Mouse (Mus musculus): Measurements from ENCODE around the gene Art3. TPM values are rescaled to one million over a fixed set of nuclear protein-coding genes. Genes with fewer than 3 reads are reported as not detected.

The Art3 gene
- polyA plus RNA-seq, 1 experiment from 2014 or later: 2.5 TPM

- peaks cover 11% of the 10 kb centered on the region; the same call in 1 of the 2 replicates for H3K4me1 ChIP-seq (replicated peaks; ENCODE audit: control insufficient read depth, insufficient read depth, low read length)
- no peak for ATAC-seq (replicated peaks; ENCODE audit: low FRiP score, low TSS enrichment, low read depth)
- H3K36me3 ChIP-seq (ENCODE audit: control insufficient read depth, insufficient read depth, low read length): peaks cover 14% of the 10 kb centered on the region
- H3K4me2 ChIP-seq (ENCODE audit: low read length): peak overlapping the region; percentile 76
- peak overlapping the region; percentile 65 for H3K4me3 ChIP-seq (ENCODE audit: low read depth, low read length)
- 0 out of 2 replicates have a peak overlapping the region, but pooled peaks have one; percentile 73 for H3K27ac ChIP-seq (ENCODE audit: low read depth)
- DNase-seq (ENCODE audit: low spot score): peak; percentile 53
- no peaks in the 10 kb centered on the region for H3K9me3 ChIP-seq (ENCODE audit: control insufficient read depth, low read length)
- H3K27me3 ChIP-seq (replicated peaks; ENCODE audit: control insufficient read depth, insufficient read depth, low read length): no peaks in the 10 kb centered on the region
- WGBS: 2% methylated on average over 12 of the region's 12 CpGs
- H3K9ac ChIP-seq (ENCODE audit: low read length): peak overlapping the region; percentile 83
Observed at GRCm38 (mm10) chr5:92434070-92434469, 102.4 kb downstream of the Art3 start.

- no peaks in the 10 kb centered on the region for H3K9me3 ChIP-seq (ENCODE audit: control insufficient read depth, low read length)
- H3K4me3 ChIP-seq (ENCODE audit: low read depth, low read length): peak overlapping the region; percentile 65
- H3K9ac ChIP-seq (ENCODE audit: low read length): peak overlapping the region; percentile 83
- H3K4me2 ChIP-seq (ENCODE audit: low read length): peak overlapping the region; percentile 76
- peaks cover 9% of the 10 kb centered on the region for H3K36me3 ChIP-seq (ENCODE audit: control insufficient read depth, insufficient read depth, low read length)
- DNase-seq (ENCODE audit: low spot score) (no peak), ATAC-seq (replicated peaks; ENCODE audit: low FRiP score, low TSS enrichment, low read depth) (peak; percentile 83)
- WGBS: 0% methylated on average over 24 of the region's 39 CpGs
- peaks cover 11% of the 10 kb centered on the region; the same call in 1 of the 2 replicates for H3K4me1 ChIP-seq (replicated peaks; ENCODE audit: control insufficient read depth, insufficient read depth, low read length)
- H3K27ac ChIP-seq (ENCODE audit: low read depth): peak overlapping the region; percentile 73
- H3K27me3 ChIP-seq (replicated peaks; ENCODE audit: control insufficient read depth, insufficient read depth, low read length): no peaks in the 10 kb centered on the region
Observed at GRCm38 (mm10) chr5:92434571-92434985, 103.0 kb downstream of the Art3 start.

- 1% methylated on average over 34 of the region's 34 CpGs for WGBS
- ATAC-seq (replicated peaks; ENCODE audit: low FRiP score, low TSS enrichment, low read depth) (peak; percentile 100), DNase-seq (ENCODE audit: low spot score) (peak; percentile 96)
- H3K27me3 ChIP-seq (replicated peaks; ENCODE audit: control insufficient read depth, insufficient read depth, low read length): no peaks in the 10 kb centered on the region
- peak within 1 kb of the TSS; percentile 65 for H3K4me3 ChIP-seq (ENCODE audit: low read depth, low read length)
- peak within 1 kb of the TSS; percentile 76 for H3K4me2 ChIP-seq (ENCODE audit: low read length)
- peaks cover 11% of the 10 kb centered on the region; the same call in 1 of the 2 replicates for H3K4me1 ChIP-seq (replicated peaks; ENCODE audit: control insufficient read depth, insufficient read depth, low read length)
- H3K9ac ChIP-seq (ENCODE audit: low read length): peak within 1 kb of the TSS; percentile 83
- H3K36me3 ChIP-seq (ENCODE audit: control insufficient read depth, insufficient read depth, low read length): peaks cover 8% of the 10 kb centered on the region
- no peaks in the 10 kb centered on the region for H3K9me3 ChIP-seq (ENCODE audit: control insufficient read depth, low read length)
- peak within 1 kb of the TSS; percentile 73 for H3K27ac ChIP-seq (ENCODE audit: low read depth)
Observed at GRCm38 (mm10) chr5:92435025-92435584, 103.5 kb downstream of the Art3 start, which contains the start of gene Nup54. Nup54 (minus strand) TSS chr5:92435219.

GRCm38 (mm10) chr5:92438540-92438939 is 106.9 kb downstream of the Art3 start:
- no peaks in the 10 kb centered on the region for H3K27me3 ChIP-seq (replicated peaks; ENCODE audit: control insufficient read depth, insufficient read depth, low read length)
- peaks cover 5% of the 10 kb centered on the region; the same call in 1 of the 2 replicates for H3K4me1 ChIP-seq (replicated peaks; ENCODE audit: control insufficient read depth, insufficient read depth, low read length)
- H3K36me3 ChIP-seq (ENCODE audit: control insufficient read depth, insufficient read depth, low read length): 0 out of 2 replicates have a peak, but pooled peaks cover 1% of the 10 kb centered on the region
- no peaks in the 10 kb centered on the region for H3K9me3 ChIP-seq (ENCODE audit: control insufficient read depth, low read length)
- H3K27ac ChIP-seq (ENCODE audit: low read depth): no peak overlapping the region
- no peak overlapping the region for H3K9ac ChIP-seq (ENCODE audit: low read length)
- DNase-seq (ENCODE audit: low spot score): no peak
- no peak overlapping the region for H3K4me3 ChIP-seq (ENCODE audit: low read depth, low read length)
- ATAC-seq (replicated peaks; ENCODE audit: low FRiP score, low TSS enrichment, low read depth): no peak
- WGBS: 90% methylated on average over 8 of the region's 8 CpGs
- no peak overlapping the region for H3K4me2 ChIP-seq (ENCODE audit: low read length)

- no peak for ATAC-seq (replicated peaks; ENCODE audit: low FRiP score, low TSS enrichment, low read depth)
- Histone ChIP-seq H3K9me3 (ENCODE audit: control insufficient read depth, low read length) (no peaks in the 10 kb centered on the region), H3K27ac (ENCODE audit: low read depth) (no peak overlapping the region), H3K9ac (ENCODE audit: low read length) (no peak overlapping the region), H3K27me3 (replicated peaks; ENCODE audit: control insufficient read depth, insufficient read depth, low read length) (no peaks in the 10 kb centered on the region), H3K4me1 (replicated peaks; ENCODE audit: control insufficient read depth, insufficient read depth, low read length) (no peaks in the 10 kb centered on the region), H3K4me2 (ENCODE audit: low read length) (no peak overlapping the region), H3K4me3 (ENCODE audit: low read depth, low read length) (no peak overlapping the region), H3K36me3 (ENCODE audit: control insufficient read depth, insufficient read depth, low read length) (peaks cover 22% of the 10 kb centered on the region)
- 78% methylated on average over 5 of the region's 5 CpGs for WGBS
- no peak for DNase-seq (ENCODE audit: low spot score)
Observed at GRCm38 (mm10) chr5:92441494-92441893, 109.9 kb downstream of the Art3 start.

- no peak for ATAC-seq (replicated peaks; ENCODE audit: low FRiP score, low TSS enrichment, low read depth)
Observed at GRCm38 (mm10) chr5:92442914-92443313, 111.3 kb downstream of the Art3 start.

GRCm38 (mm10) chr5:92445016-92445415 is 113.4 kb downstream of the Art3 start:
- Histone ChIP-seq H3K4me2 (ENCODE audit: low read length) (no peak overlapping the region), H3K27ac (ENCODE audit: low read depth) (no peak overlapping the region), H3K4me3 (ENCODE audit: low read depth, low read length) (no peak overlapping the region), H3K4me1 (replicated peaks; ENCODE audit: control insufficient read depth, insufficient read depth, low read length) (no peaks in the 10 kb centered on the region), H3K36me3 (ENCODE audit: control insufficient read depth, insufficient read depth, low read length) (peaks cover 44% of the 10 kb centered on the region), H3K27me3 (replicated peaks; ENCODE audit: control insufficient read depth, insufficient read depth, low read length) (no peaks in the 10 kb centered on the region), H3K9ac (ENCODE audit: low read length) (no peak overlapping the region), H3K9me3 (ENCODE audit: control insufficient read depth, low read length) (no peaks in the 10 kb centered on the region)
- no peak for ATAC-seq (replicated peaks; ENCODE audit: low FRiP score, low TSS enrichment, low read depth)
- 84% methylated on average over 2 of the region's 2 CpGs for WGBS
- DNase-seq (ENCODE audit: low spot score): no peak

More at GRCm38 (mm10) chr5:92442914-92443313, 111.3 kb downstream of the Art3 start:
- no peak for DNase-seq (ENCODE audit: low spot score)
- Histone ChIP-seq H3K4me3 (ENCODE audit: low read depth, low read length) (no peak overlapping the region), H3K4me2 (ENCODE audit: low read length) (no peak overlapping the region), H3K9me3 (ENCODE audit: control insufficient read depth, low read length) (no peaks in the 10 kb centered on the region), H3K4me1 (replicated peaks; ENCODE audit: control insufficient read depth, insufficient read depth, low read length) (no peaks in the 10 kb centered on the region), H3K27me3 (replicated peaks; ENCODE audit: control insufficient read depth, insufficient read depth, low read length) (no peaks in the 10 kb centered on the region), H3K36me3 (ENCODE audit: control insufficient read depth, insufficient read depth, low read length) (peaks cover 35% of the 10 kb centered on the region), H3K27ac (ENCODE audit: low read depth) (no peak overlapping the region), H3K9ac (ENCODE audit: low read length) (no peak overlapping the region)
- 82% methylated on average over 7 of the region's 7 CpGs for WGBS

- H3K36me3 ChIP-seq (ENCODE audit: control insufficient read depth, insufficient read depth, low read length): peaks cover 61% of the 10 kb centered on the region
- no peak overlapping the region for H3K4me2 ChIP-seq (ENCODE audit: low read length)
- H3K9ac ChIP-seq (ENCODE audit: low read length): no peak overlapping the region
- ATAC-seq (replicated peaks; ENCODE audit: low FRiP score, low TSS enrichment, low read depth): no peak
- no peaks in the 10 kb centered on the region for H3K9me3 ChIP-seq (ENCODE audit: control insufficient read depth, low read length)
- H3K4me3 ChIP-seq (ENCODE audit: low read depth, low read length): no peak overlapping the region
- no peak for DNase-seq (ENCODE audit: low spot score)
- H3K27me3 ChIP-seq (replicated peaks; ENCODE audit: control insufficient read depth, insufficient read depth, low read length): no peaks in the 10 kb centered on the region
- H3K4me1 ChIP-seq (replicated peaks; ENCODE audit: control insufficient read depth, insufficient read depth, low read length): no peaks in the 10 kb centered on the region
- no peak overlapping the region for H3K27ac ChIP-seq (ENCODE audit: low read depth)
- 92% methylated on average over 5 of the region's 5 CpGs for WGBS
Observed at GRCm38 (mm10) chr5:92446736-92447135, 115.1 kb downstream of the Art3 start.

- Histone ChIP-seq H3K4me2 (ENCODE audit: low read length) (no peak overlapping the region), H3K27ac (ENCODE audit: low read depth) (no peak overlapping the region), H3K27me3 (replicated peaks; ENCODE audit: control insufficient read depth, insufficient read depth, low read length) (no peaks in the 10 kb centered on the region), H3K4me3 (ENCODE audit: low read depth, low read length) (no peak overlapping the region), H3K4me1 (replicated peaks; ENCODE audit: control insufficient read depth, insufficient read depth, low read length) (no peaks in the 10 kb centered on the region), H3K9ac (ENCODE audit: low read length) (no peak overlapping the region), H3K36me3 (ENCODE audit: control insufficient read depth, insufficient read depth, low read length) (peaks cover 57% of the 10 kb centered on the region), H3K9me3 (ENCODE audit: control insufficient read depth, low read length) (no peaks in the 10 kb centered on the region)
- 97% methylated on average over 5 of the region's 5 CpGs for WGBS
- ATAC-seq (replicated peaks; ENCODE audit: low FRiP score, low TSS enrichment, low read depth): no peak
- DNase-seq (ENCODE audit: low spot score): no peak
Observed at GRCm38 (mm10) chr5:92452876-92453275, 121.2 kb downstream of the Art3 start.

Data from intestine, embryonic 14.5 days (tissue).